Mouse (Mus musculus) kidney, adult 2 months (tissue): ENCODE data around the gene Ankrd13d.

Source experiments
- CTCF ChIP-seq: fragments of 200-500 bp; conservative IDR thresholded peaks from 2 replicates; pipeline ENCODE4 v1.5.1; 2011; ENCODE audit warnings: low read depth, mild to moderate bottlenecking, control low read depth, low read length, moderate library complexity, mixed read lengths; ENCODE audit not compliant: insufficient read depth, insufficient read length
- POLR2A ChIP-seq: fragments of 200-500 bp; IDR thresholded peaks from one replicate; pipeline ENCODE4 v1.6.1; 2011; ENCODE audit warnings: low read depth, low read length, control low read depth

- TF ChIP-seq CTCF (no peak), POLR2A (no peak)
Observed at GRCm38 (mm10) chr19:4247010-4247409, 35.9 kb downstream of the Ankrd13d start.
